Mouse (Mus musculus) heart, embryonic 13.5 days (tissue): ENCODE measurements at regions not wholly inside any gene's neighbourhood (a gene's known extent, or its start where the extent isn't known, plus 50 kb on each side); places are given as distances from the start of the nearest gene placed in this dataset.

Experiments
- ATAC-seq: fragments of 200-750 bp; cut with Nextera tagmentation; 2 replicates; pipeline ENCODE4 v1.8.0; 2017; ENCODE audit warnings: moderate TSS enrichment; ENCODE audit not compliant: insufficient number of reproducible peaks, low FRiP score, low TSS enrichment; ENCODE audit errors: extremely low read depth
- H3K27ac ChIP-seq: fragments of 300-500 bp; sonication (generic); replicated peaks from 2 replicates; pipeline ENCODE4 v1.5.1; 2015; ENCODE audit warnings: moderate library complexity, mild to moderate bottlenecking, inconsistent platforms
- H3K27me3 ChIP-seq: fragments of 300-500 bp; sonication (generic); replicated peaks from 2 replicates; pipeline ENCODE4 v1.6.1; 2015; ENCODE audit warnings: mild to moderate bottlenecking, inconsistent platforms
- H3K36me3 ChIP-seq: fragments of 300-500 bp; sonication (generic); 2 replicates; pipeline ENCODE4 v1.6.1; 2015; ENCODE audit warnings: mild to moderate bottlenecking, inconsistent platforms
- H3K4me1 ChIP-seq: fragments of 300-500 bp; sonication (generic); 2 replicates; pipeline ENCODE4 v1.6.1; 2015; ENCODE audit warnings: inconsistent platforms
- H3K4me2 ChIP-seq: fragments of 300-500 bp; sonication (generic); 2 replicates; pipeline ENCODE4 v1.6.1; 2015; ENCODE audit warnings: inconsistent platforms, mild to moderate bottlenecking, moderate library complexity
- H3K4me3 ChIP-seq: fragments of 300-500 bp; sonication (generic); 2 replicates; pipeline ENCODE4 v1.5.1; 2015; ENCODE audit warnings: moderate library complexity, mild to moderate bottlenecking, inconsistent platforms
- H3K9ac ChIP-seq: fragments of 300-500 bp; sonication (generic); 2 replicates; pipeline ENCODE4 v1.6.1; 2015; ENCODE audit warnings: inconsistent platforms, mild to moderate bottlenecking, moderate library complexity
- H3K9me3 ChIP-seq: fragments of 300-500 bp; sonication (generic); 2 replicates; pipeline ENCODE4 v1.6.1; 2016; ENCODE audit warnings: inconsistent platforms
- WGBS: fragments of 180-500 bp; shearing (Covaris S2); methylation state at CpG from one replicate; pipeline ENCODE4 v1.1.7; 2015; ENCODE audit warnings: mixed read lengths; 5-methylcytosine and 5-hydroxymethylcytosine counted together

DNA sequence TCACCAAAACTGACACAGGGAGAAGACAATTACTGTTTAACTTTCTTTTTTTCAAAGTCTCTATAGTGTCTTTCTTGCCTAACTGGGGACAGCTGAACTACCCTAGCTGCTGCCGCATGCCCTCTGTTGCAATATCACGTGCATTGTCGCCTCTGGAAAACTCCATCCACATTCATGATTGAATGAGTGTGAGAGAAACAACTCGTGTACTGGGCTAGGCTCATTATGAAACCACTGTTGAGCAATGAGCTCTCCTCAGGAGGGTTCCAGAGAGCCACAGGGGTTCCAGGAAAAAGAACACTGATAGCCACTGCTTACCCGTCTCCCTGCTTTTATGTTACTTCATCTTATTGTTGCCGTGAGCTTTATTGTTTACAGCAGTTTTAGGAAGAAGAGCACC is 132.2 kb upstream of the Bcl6 start:
- H3K4me3 ChIP-seq = no peak overlapping the region
- H3K4me1 ChIP-seq = no peaks in the 10 kb centered on the region
- no peak overlapping the region for H3K27ac ChIP-seq
- no peaks in the 10 kb centered on the region for H3K36me3 ChIP-seq
- WGBS = 67% methylated on average over 6 of the region's 6 CpGs
- H3K9me3 ChIP-seq = no peaks in the 10 kb centered on the region
- no peaks in the 10 kb centered on the region for H3K27me3 ChIP-seq
- H3K4me2 ChIP-seq = no peak overlapping the region
- no peak for ATAC-seq
- no peak overlapping the region for H3K9ac ChIP-seq

- WGBS = 74% methylated on average over 2 of the region's 2 CpGs
- Histone ChIP-seq H3K4me3 (no peak overlapping the region), H3K9me3 (no peaks in the 10 kb centered on the region), H3K27me3 (no peaks in the 10 kb centered on the region), H3K4me2 (no peak overlapping the region), H3K4me1 (no peaks in the 10 kb centered on the region), H3K27ac (no peak overlapping the region), H3K36me3 (no peaks in the 10 kb centered on the region), H3K9ac (no peak overlapping the region)
- no peak for ATAC-seq
Measured at GRCm38 (mm10) chr16:24118487-24118886, 129.8 kb upstream of the Bcl6 start.

- Histone ChIP-seq H3K4me3 (no peak overlapping the region), H3K27me3 (no peaks in the 10 kb centered on the region), H3K36me3 (no peaks in the 10 kb centered on the region), H3K4me2 (no peak overlapping the region), H3K9me3 (no peaks in the 10 kb centered on the region), H3K27ac (no peak overlapping the region), H3K9ac (no peak overlapping the region), H3K4me1 (peaks cover 5% of the 10 kb centered on the region; the same call in 1 of the 2 replicates)
- ATAC-seq = no peak
- WGBS = 59% methylated on average over 8 of the region's 8 CpGs
Measured at GRCm38 (mm10) chr16:24102854-24103690, 114.4 kb upstream of the Bcl6 start.

DNA sequence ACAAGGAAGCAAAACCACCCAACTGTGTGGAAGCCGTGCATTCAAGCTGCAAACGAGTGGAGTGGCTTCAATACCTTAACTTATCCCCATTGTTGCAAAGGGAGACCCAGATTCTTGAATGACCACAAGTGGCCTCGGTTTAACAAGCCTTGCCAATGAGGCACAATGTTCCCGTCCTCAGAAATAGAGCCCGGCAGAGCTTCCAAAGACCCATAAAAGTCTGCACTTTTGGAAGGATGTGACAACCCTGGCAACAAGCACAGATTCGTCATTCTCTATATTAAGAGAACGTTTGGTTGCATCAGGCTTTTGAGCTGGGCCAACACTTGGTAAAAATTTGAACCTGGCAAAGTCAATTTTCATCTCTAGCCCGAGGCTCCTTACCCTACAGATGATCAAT is 108.9 kb upstream of the Bcl6 start:
- no peak overlapping the region for H3K27ac ChIP-seq
- H3K4me1 ChIP-seq = no peaks in the 10 kb centered on the region
- no peaks in the 10 kb centered on the region for H3K9me3 ChIP-seq
- 78% methylated on average over 8 of the region's 8 CpGs for WGBS
- ATAC-seq = no peak
- no peak overlapping the region for H3K9ac ChIP-seq
- H3K4me2 ChIP-seq = no peak overlapping the region
- H3K4me3 ChIP-seq = no peak overlapping the region
- no peaks in the 10 kb centered on the region for H3K36me3 ChIP-seq
- H3K27me3 ChIP-seq = no peaks in the 10 kb centered on the region

- no peak overlapping the region for H3K4me2 ChIP-seq
- WGBS = 47% methylated on average over 1 of the region's 1 CpGs
- no peaks in the 10 kb centered on the region for H3K4me1 ChIP-seq
- H3K27me3 ChIP-seq = no peaks in the 10 kb centered on the region
- ATAC-seq = no peak
- no peak overlapping the region for H3K4me3 ChIP-seq
- H3K9ac ChIP-seq = no peak overlapping the region
- no peaks in the 10 kb centered on the region for H3K36me3 ChIP-seq
- H3K27ac ChIP-seq = no peak overlapping the region
- no peaks in the 10 kb centered on the region for H3K9me3 ChIP-seq
Measured at GRCm38 (mm10) chr16:24096076-24096475, 107.4 kb upstream of the Bcl6 start.

DNA sequence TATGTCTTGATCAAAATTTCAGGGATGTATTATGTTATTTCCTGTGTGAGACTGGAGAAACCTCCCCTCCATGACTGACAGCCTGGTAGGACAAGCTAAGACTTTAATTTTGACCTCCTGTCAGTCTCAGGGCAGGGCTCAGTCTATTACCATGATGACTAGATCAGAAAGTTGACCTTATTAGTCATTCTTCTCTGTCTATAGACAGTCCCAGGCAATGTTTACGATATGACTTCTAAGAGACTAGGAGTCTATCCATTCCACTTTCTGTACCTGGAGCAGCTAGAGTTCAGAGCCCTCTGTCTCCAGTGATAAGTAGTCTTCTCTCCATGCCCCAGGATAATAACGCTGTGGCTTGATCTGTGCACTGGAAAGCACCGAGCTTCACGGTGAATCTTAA is 107.0 kb upstream of the Bcl6 start:
- no peaks in the 10 kb centered on the region for H3K4me1 ChIP-seq
- no peak overlapping the region for H3K9ac ChIP-seq
- H3K4me3 ChIP-seq = no peak overlapping the region
- no peaks in the 10 kb centered on the region for H3K36me3 ChIP-seq
- ATAC-seq = no peak
- no peaks in the 10 kb centered on the region for H3K27me3 ChIP-seq
- WGBS = 86% methylated on average over 4 of the region's 4 CpGs
- no peak overlapping the region for H3K4me2 ChIP-seq
- H3K27ac ChIP-seq = no peak overlapping the region
- H3K9me3 ChIP-seq = no peaks in the 10 kb centered on the region

GRCm38 (mm10) chr16:24094566-24094965 is 105.9 kb upstream of the Bcl6 start:
- H3K4me1 ChIP-seq = no peaks in the 10 kb centered on the region
- H3K4me2 ChIP-seq = no peak overlapping the region
- no peaks in the 10 kb centered on the region for H3K27me3 ChIP-seq
- no peaks in the 10 kb centered on the region for H3K36me3 ChIP-seq
- H3K9ac ChIP-seq = no peak overlapping the region
- no peak overlapping the region for H3K27ac ChIP-seq
- ATAC-seq = no peak
- 76% methylated on average over 6 of the region's 6 CpGs for WGBS
- H3K4me3 ChIP-seq = no peak overlapping the region
- no peaks in the 10 kb centered on the region for H3K9me3 ChIP-seq

- H3K27me3 ChIP-seq = 0 out of 2 replicates have a peak, but pooled peaks cover 4% of the 10 kb centered on the region
- no peak overlapping the region for H3K9ac ChIP-seq
- no peaks in the 10 kb centered on the region for H3K36me3 ChIP-seq
- H3K9me3 ChIP-seq = no peaks in the 10 kb centered on the region
- no peaks in the 10 kb centered on the region for H3K4me1 ChIP-seq
- 82% methylated on average over 8 of the region's 8 CpGs for WGBS
- no peak overlapping the region for H3K4me2 ChIP-seq
- no peak overlapping the region for H3K27ac ChIP-seq
- H3K4me3 ChIP-seq = no peak overlapping the region
- ATAC-seq = no peak
Measured at GRCm38 (mm10) chr16:24093624-24094023, 105.0 kb upstream of the Bcl6 start.

DNA sequence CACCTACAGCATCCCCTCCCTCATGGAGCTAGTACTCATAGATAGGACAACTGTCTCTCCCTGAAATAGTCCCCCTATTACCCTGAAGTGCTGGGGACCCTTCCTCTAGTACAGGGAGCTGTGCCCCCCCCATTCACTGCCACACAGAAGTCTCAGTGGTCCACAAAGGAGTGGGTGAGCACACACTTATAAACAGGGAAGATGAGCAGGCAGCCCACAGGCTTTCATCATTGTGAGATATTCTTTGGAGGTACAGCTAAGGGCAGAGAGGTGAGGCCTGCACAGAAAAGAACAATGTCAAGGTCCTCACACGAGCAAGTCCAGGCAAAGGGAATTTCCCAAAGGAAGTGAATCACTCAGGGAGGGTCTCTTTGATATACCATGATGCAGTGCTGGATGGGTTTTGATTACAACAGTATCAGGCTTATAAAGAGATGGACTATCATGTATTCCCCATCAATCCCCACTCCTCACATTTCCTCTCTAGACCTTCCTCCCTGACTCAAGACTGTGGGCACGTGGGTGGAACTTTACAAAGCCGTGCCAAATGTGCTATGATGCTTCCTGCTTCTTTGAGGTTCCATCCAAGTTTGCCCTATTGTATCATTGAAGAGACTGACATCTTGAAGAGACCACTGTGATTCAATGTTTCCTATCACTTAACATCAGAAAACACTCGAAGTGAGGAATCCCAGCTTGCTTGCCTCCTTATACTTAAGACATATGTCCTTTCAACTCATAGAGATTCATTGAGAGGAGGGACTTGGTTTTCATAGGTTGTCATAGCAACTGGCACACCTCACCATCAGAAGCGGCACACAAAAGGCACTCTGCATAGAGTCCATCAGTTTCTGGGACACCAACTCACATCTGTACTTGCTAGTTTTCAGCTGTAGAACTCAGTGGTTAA is 104.2 kb upstream of the Bcl6 start:
- no peak overlapping the region for H3K4me3 ChIP-seq
- 0 out of 2 replicates have a peak, but pooled peaks cover 4% of the 10 kb centered on the region for H3K27me3 ChIP-seq
- WGBS = 64% methylated on average over 5 of the region's 5 CpGs
- no peaks in the 10 kb centered on the region for H3K9me3 ChIP-seq
- H3K4me1 ChIP-seq = no peaks in the 10 kb centered on the region
- no peak overlapping the region for H3K9ac ChIP-seq
- H3K4me2 ChIP-seq = no peak overlapping the region
- H3K36me3 ChIP-seq = no peaks in the 10 kb centered on the region
- no peak overlapping the region for H3K27ac ChIP-seq
- ATAC-seq = no peak

DNA sequence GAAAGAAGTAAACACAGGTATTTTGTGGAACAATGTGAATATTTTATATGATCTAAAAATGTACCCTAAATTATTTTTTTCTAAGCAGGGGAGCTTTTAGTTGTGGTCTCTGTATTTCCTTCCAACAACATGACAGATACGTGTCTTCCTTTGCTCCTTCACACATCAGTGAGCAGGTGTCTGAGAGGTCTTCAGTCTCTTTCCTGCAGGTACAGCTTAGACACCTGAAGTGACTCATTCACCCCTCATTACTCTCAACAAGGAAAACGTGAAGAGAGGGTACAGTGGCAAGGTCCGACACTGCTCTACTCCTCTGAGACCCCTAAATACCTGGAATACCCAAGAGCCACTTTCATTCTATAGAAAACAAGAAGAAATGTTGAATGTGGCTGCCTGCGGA is 103.5 kb upstream of the Bcl6 start:
- ATAC-seq = no peak
- Histone ChIP-seq H3K4me3 (no peak overlapping the region), H3K9me3 (no peaks in the 10 kb centered on the region), H3K36me3 (no peaks in the 10 kb centered on the region), H3K27ac (no peak overlapping the region), H3K4me1 (no peaks in the 10 kb centered on the region), H3K27me3 (0 out of 2 replicates have a peak, but pooled peaks cover 4% of the 10 kb centered on the region), H3K9ac (no peak overlapping the region), H3K4me2 (no peak overlapping the region)
- WGBS = 77% methylated on average over 4 of the region's 4 CpGs

- no peaks in the 10 kb centered on the region for H3K36me3 ChIP-seq
- no peak overlapping the region for H3K4me3 ChIP-seq
- H3K9me3 ChIP-seq = no peaks in the 10 kb centered on the region
- 68% methylated on average over 4 of the region's 4 CpGs for WGBS
- no peak overlapping the region for H3K4me2 ChIP-seq
- H3K27me3 ChIP-seq = 0 out of 2 replicates have a peak, but pooled peaks cover 4% of the 10 kb centered on the region
- no peaks in the 10 kb centered on the region for H3K4me1 ChIP-seq
- no peak overlapping the region for H3K9ac ChIP-seq
- ATAC-seq = no peak
- no peak overlapping the region for H3K27ac ChIP-seq
Measured at GRCm38 (mm10) chr16:24090981-24091380, 102.3 kb upstream of the Bcl6 start.
